Mouse (Mus musculus) myocyte (in vitro differentiated cells): ENCODE data around the gene Tead2. TPM values are rescaled to one million over a fixed set of nuclear protein-coding genes. Genes with fewer than 3 reads are reported as not detected.

Source experiments
- H3K27me3 ChIP-seq: one replicate; pipeline ENCODE4 v1.6.1; 2011; ENCODE audit not compliant: control insufficient read depth, insufficient read depth, insufficient read length
- H3K36me3 ChIP-seq: one replicate; pipeline ENCODE4 v1.6.1; 2011; ENCODE audit not compliant: control insufficient read depth, insufficient read depth
- H3K4me2 ChIP-seq: one replicate; pipeline ENCODE4 v1.6.1; 2011; ENCODE audit warnings: low read depth, control low read depth
- H3K4me3 ChIP-seq: one replicate; pipeline ENCODE4 v1.5.1; 2011; ENCODE audit warnings: mild to moderate bottlenecking, control low read depth, moderate library complexity
- H3K79me2 ChIP-seq: one replicate; pipeline ENCODE4 v1.6.1; 2011; ENCODE audit not compliant: control insufficient read depth, insufficient read depth
- H3ac ChIP-seq: one replicate; pipeline ENCODE4 v1.6.1; 2011; ENCODE audit not compliant: control insufficient read depth, insufficient read length
- CEBPB ChIP-seq: IDR thresholded peaks from 2 replicates; pipeline ENCODE4 v1.6.1; 2011; ENCODE audit warnings: mild to moderate bottlenecking, moderate library complexity; ENCODE audit not compliant: poor library complexity, insufficient read depth, severe bottlenecking
- E2F4 ChIP-seq: IDR thresholded peaks from one replicate; pipeline ENCODE4 v1.6.1; 2011; ENCODE audit warnings: mild to moderate bottlenecking, control low read depth, moderate library complexity; ENCODE audit not compliant: insufficient read depth
- MAX ChIP-seq: IDR thresholded peaks from one replicate; pipeline ENCODE4 v1.6.1; 2011; ENCODE audit warnings: low read depth, mild to moderate bottlenecking, control low read depth
- MYOD1 ChIP-seq, 3 experiments: IDR thresholded peaks; one replicate each; pipeline ENCODE4 v1.6.1; 2011; ENCODE audit warnings: control low read depth in 2 of 3, low read depth in 2 of 3, mild to moderate bottlenecking in 2 of 3, moderate library complexity in 1 of 3; ENCODE audit not compliant: insufficient read length in 2 of 3, control insufficient read depth in 1 of 3
- MYOG ChIP-seq, 3 experiments: IDR thresholded peaks; one replicate each; pipeline ENCODE4 v1.6.1; 2011; ENCODE audit warnings: control low read depth in 2 of 3, low read depth in 2 of 3, mild to moderate bottlenecking in 2 of 3; ENCODE audit not compliant: insufficient read length in 2 of 3, control insufficient read depth in 1 of 3, insufficient read depth in 1 of 3
- POLR2A ChIP-seq: IDR thresholded peaks from one replicate; pipeline ENCODE4 v1.6.1; 2011; ENCODE audit warnings: low read depth, mild to moderate bottlenecking, control low read depth, moderate library complexity; ENCODE audit not compliant: insufficient read length
- POLR2AphosphoS2 ChIP-seq: IDR thresholded peaks from one replicate; pipeline ENCODE4 v1.6.1; 2011; ENCODE audit warnings: low read depth, control low read depth; ENCODE audit not compliant: insufficient read length
- REST ChIP-seq: IDR thresholded peaks from one replicate; pipeline ENCODE4 v1.6.1; 2011; ENCODE audit warnings: mild to moderate bottlenecking, control low read depth, moderate library complexity; ENCODE audit not compliant: insufficient read depth, insufficient read length
- SRF ChIP-seq: IDR thresholded peaks from one replicate; pipeline ENCODE4 v1.6.1; 2011; ENCODE audit warnings: low read depth; ENCODE audit not compliant: control insufficient read depth, insufficient read length
- TCF12 ChIP-seq: IDR thresholded peaks from one replicate; pipeline ENCODE4 v1.6.1; 2011; ENCODE audit warnings: mild to moderate bottlenecking, control low read depth; ENCODE audit not compliant: poor library complexity, insufficient read depth, severe bottlenecking
- TCF3 ChIP-seq: IDR thresholded peaks from one replicate; pipeline ENCODE4 v1.6.1; 2011; ENCODE audit warnings: low read depth, control low read depth; ENCODE audit not compliant: insufficient read length
- USF1 ChIP-seq: IDR thresholded peaks from one replicate; pipeline ENCODE4 v1.6.1; 2011; ENCODE audit warnings: low read depth, mild to moderate bottlenecking, control low read depth, moderate library complexity
- polyA plus RNA-seq: library from polyadenylated mRNA; unstranded; fragments of >200 nt; fragmentation: generic; extraction: Trizol; gene quantifications from one replicate; pipeline ENCODE4 v1.2.1, GENCODE M21; 2012; ENCODE audit warnings: missing spikeins

Gene Tead2
- 93.3 TPM for polyA plus RNA-seq

DNA sequence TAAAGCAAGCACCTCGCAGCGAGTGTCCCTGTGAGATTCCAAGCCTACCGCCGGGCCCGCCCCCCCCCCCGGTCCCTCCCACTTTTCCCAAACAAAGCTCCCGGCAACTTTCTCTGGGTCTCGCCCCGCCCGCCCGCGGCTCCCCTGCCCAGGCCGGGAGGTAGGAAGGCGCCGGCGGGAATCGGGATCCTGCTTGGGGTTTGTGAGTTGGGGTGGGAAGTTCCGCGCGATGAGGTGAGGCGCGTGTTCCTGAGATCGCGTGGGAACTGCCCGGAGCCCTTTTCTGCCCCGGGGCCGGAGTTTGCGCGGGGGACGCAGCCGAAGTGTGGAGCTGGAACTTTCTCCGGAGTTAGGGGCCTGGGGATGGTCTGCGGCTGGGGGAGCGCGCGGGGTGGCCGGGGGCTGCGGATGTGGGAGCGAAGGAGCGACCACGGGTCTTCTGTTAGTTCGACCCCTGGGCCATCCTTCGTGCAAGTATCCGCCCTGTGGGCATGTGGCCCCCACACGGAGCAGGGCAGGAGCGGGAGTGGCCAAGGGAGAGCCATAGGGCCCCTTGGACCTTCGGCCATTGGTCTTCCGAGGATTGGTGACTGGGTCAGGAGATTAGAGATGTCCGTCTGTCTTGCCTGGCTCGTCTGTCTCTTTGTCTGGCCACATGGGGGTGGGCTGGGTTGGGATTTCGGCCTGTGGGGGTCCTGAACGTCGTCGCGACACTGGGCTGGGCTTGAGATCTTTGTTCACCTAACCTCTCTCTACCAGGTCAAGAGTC is at the start of gene Tead2:
TSS of gene Tead2 (plus strand) at position 81 of the 769 bp plus-strand sequence.
- TF ChIP-seq POLR2AphosphoS2: peak; percentile 21
- TF ChIP-seq USF1: no peak
- TF ChIP-seq MYOG (IDR thresholded peaks at IDR 0.05; ENCODE audit: control insufficient read depth in 1 of 3, insufficient read depth in 1 of 3, insufficient read length in 2 of 3, low read depth in 2 of 3): no peak
- no peak for TF ChIP-seq MAX
- TF ChIP-seq E2F4: no peak
- H3ac ChIP-seq: no peak within 1 kb of the TSS
- H3K27me3 ChIP-seq: no peaks in the 10 kb centered on the region
- no peaks in the 10 kb centered on the region for H3K36me3 ChIP-seq
- H3K4me3 ChIP-seq: peak within 1 kb of the TSS; percentile 58
- H3K79me2 ChIP-seq: no peaks in the 10 kb centered on the region
- peak within 1 kb of the TSS; percentile 90 for H3K4me2 ChIP-seq

DNA sequence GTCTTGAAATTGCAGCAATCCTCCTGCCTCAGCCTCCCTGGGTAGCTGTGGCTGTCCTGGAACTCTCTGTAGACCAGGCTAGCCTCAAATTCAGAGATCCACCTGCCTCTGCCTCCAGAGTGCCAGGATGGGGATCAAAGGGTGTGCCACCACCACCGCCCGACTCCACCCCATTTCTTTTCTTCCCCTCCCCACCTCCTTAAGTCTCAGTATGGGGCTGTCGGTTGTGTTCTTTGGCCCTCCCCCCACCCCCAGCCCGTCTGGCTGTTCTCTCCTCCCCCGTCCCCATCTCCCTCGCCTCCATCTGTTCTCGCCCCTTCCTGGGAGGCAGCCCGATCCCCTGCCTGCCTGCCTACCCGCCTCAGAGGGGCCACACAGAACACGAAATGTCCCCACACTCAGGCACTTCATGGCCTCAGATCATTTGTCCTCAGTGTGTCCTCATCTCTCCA is 48.6 kb upstream of the Tead2 start:
- peaks cover 59% of the 10 kb centered on the region for H3K27me3 ChIP-seq
- H3K4me2 ChIP-seq: no peak overlapping the region
- no peaks in the 10 kb centered on the region for H3K79me2 ChIP-seq
- no peak overlapping the region for H3K4me3 ChIP-seq
- TF ChIP-seq E2F4 (no peak), POLR2AphosphoS2 (no peak), USF1 (no peak), CEBPB (no peak), MYOD1 (IDR thresholded peaks at IDR 0.05; ENCODE audit: control insufficient read depth in 1 of 3, insufficient read length in 2 of 3, low read depth in 2 of 3) (no peak), MYOG (IDR thresholded peaks at IDR 0.05; ENCODE audit: control insufficient read depth in 1 of 3, insufficient read depth in 1 of 3, insufficient read length in 2 of 3, low read depth in 2 of 3) (no peak), REST (no peak)
- H3K36me3 ChIP-seq: no peaks in the 10 kb centered on the region
- H3ac ChIP-seq: no peak overlapping the region

DNA sequence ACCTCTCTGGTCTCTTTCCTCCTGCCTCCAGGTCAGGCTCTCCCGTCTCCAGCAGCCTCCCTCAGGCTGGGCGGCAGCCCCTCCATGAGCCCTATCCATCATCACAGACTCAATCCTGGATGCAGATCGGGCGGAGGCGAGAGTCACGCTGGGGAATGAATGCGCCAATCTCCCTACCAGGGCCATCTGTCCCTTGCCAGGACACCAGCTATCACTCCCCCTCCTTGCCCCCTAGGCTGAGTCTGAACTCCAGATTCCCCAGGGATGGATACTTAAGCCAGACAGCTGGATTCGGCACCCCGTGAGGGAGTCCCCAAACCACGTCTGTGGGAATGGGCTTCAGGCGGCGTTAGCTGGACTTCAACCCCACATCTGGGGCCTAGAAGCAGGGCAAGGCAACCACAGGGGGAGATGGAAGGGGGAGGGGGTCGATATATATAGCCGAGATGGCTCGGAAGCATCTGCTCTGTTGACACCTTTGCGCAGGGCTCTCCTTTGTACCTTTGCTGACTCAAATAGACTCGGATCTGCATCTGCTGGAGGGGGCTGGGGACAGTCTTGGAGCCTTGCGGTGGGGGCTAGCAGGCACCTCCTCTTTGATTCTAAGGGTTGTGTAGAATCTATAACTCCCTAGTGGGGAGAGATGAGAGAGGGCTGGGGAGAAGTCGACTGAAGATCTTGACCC is 47.6 kb upstream of the Tead2 start:
- no peaks in the 10 kb centered on the region for H3K79me2 ChIP-seq
- no peaks in the 10 kb centered on the region for H3K36me3 ChIP-seq
- no peak overlapping the region for H3ac ChIP-seq
- H3K4me2 ChIP-seq: no peak overlapping the region
- TF ChIP-seq POLR2AphosphoS2 (no peak), MAX (no peak), TCF12 (no peak), E2F4 (no peak), USF1 (no peak), POLR2A (no peak), REST (no peak), MYOG (IDR thresholded peaks at IDR 0.05; ENCODE audit: control insufficient read depth in 1 of 3, insufficient read depth in 1 of 3, insufficient read length in 2 of 3, low read depth in 2 of 3) (no peak)
- H3K4me3 ChIP-seq: no peak overlapping the region
- H3K27me3 ChIP-seq: peaks cover 59% of the 10 kb centered on the region

DNA sequence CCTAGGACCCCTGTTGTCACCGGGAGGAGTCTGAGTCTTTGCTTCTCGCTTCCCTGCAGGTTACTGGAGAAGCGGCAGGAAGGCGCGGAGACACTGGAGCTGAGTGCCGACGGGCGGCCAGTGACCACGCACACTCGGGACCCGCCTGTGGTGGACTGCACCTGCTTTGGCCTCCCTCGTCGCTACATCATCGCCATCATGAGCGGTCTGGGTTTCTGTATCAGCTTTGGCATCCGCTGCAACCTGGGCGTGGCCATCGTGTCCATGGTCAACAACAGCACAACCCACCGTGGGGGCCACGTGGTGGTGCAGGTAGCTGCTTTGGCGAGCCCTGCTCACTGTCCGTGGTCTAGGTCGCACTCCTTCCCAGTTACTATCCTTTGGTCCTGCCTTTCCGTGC is 46.9 kb upstream of the Tead2 start:
- TF ChIP-seq MYOG (IDR thresholded peaks at IDR 0.05; ENCODE audit: control insufficient read depth in 1 of 3, insufficient read depth in 1 of 3, insufficient read length in 2 of 3, low read depth in 2 of 3) (no peak), CEBPB (no peak), SRF (no peak), USF1 (no peak), MYOD1 (IDR thresholded peaks at IDR 0.05; ENCODE audit: control insufficient read depth in 1 of 3, insufficient read length in 2 of 3, low read depth in 2 of 3) (no peak), TCF3 (no peak), TCF12 (no peak), REST (no peak), POLR2AphosphoS2 (no peak), POLR2A (no peak), MAX (no peak), E2F4 (no peak)
- Histone ChIP-seq H3ac (no peak overlapping the region), H3K4me3 (no peak overlapping the region), H3K36me3 (no peaks in the 10 kb centered on the region), H3K27me3 (peaks cover 56% of the 10 kb centered on the region), H3K4me2 (no peak overlapping the region), H3K79me2 (no peaks in the 10 kb centered on the region)

DNA sequence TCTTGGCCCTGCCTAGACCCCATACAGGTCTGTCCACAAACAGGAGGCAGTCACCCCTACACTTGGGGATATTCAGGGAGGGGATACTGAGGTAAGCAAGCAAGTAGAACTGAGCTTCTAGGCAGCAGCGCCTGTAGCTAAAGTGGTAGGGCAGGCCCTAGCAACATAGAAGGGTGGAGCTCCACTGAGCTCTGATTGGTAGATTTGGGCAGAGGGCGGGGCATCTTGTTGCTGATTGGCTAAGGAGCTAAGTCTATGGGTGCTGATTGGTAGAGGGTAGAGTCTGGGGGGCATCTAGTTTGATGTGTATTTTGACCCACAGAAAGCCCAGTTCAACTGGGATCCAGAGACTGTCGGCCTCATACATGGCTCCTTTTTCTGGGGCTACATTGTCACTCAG is 46.1 kb upstream of the Tead2 start:
- Histone ChIP-seq H3K4me3 (no peak overlapping the region), H3K27me3 (peaks cover 53% of the 10 kb centered on the region), H3K79me2 (no peaks in the 10 kb centered on the region), H3K4me2 (no peak overlapping the region), H3K36me3 (no peaks in the 10 kb centered on the region), H3ac (no peak overlapping the region)
- TF ChIP-seq TCF12: no peak
- TF ChIP-seq SRF: no peak
- TF ChIP-seq USF1: no peak
